Mouse (Mus musculus): ENCODE results near the gene Rcc1l. TPM values are rescaled to one million over a fixed set of nuclear protein-coding genes. Genes with fewer than 3 reads are reported as not detected.

Rcc1l gene
- polyA plus RNA-seq, 1 experiment from 2014 or later = 20.1 TPM

GRCm38 (mm10) chr5:134114981-134115380 is 61.6 kb downstream of the Rcc1l start:
- ATAC-seq (replicated peaks; ENCODE audit: insufficient number of reproducible peaks, insufficient read depth, low FRiP score, low read depth) = no peak
- WGBS = 68% methylated on average over 5 of the region's 5 CpGs
- H3K36me3 ChIP-seq = no peaks in the 10 kb centered on the region; the same call in 1 of the 2 replicates

GRCm38 (mm10) chr5:134105829-134106228 is 70.7 kb downstream of the Rcc1l start:
- WGBS = 72% methylated on average over 8 of the region's 8 CpGs
- H3K27ac ChIP-seq = no peak overlapping the region
- no peak overlapping the region for H3K9ac ChIP-seq
- H3K27me3 ChIP-seq = no peaks in the 10 kb centered on the region
- no peaks in the 10 kb centered on the region for H3K9me3 ChIP-seq (replicated peaks)
- no peak overlapping the region for H3K4me3 ChIP-seq
- H3K36me3 ChIP-seq = no peaks in the 10 kb centered on the region
- ATAC-seq (replicated peaks; ENCODE audit: insufficient number of reproducible peaks, insufficient read depth, low FRiP score, low read depth) = no peak
- no peak overlapping the region for H3K4me2 ChIP-seq
- H3K4me1 ChIP-seq (replicated peaks) = peaks cover 14% of the 10 kb centered on the region

More at GRCm38 (mm10) chr5:134114981-134115380, 61.6 kb downstream of the Rcc1l start:
- Histone ChIP-seq H3K4me1 (replicated peaks) (peaks cover 11% of the 10 kb centered on the region), H3K4me3 (no peak overlapping the region), H3K27ac (no peak overlapping the region), H3K27me3 (no peaks in the 10 kb centered on the region), H3K9me3 (replicated peaks) (no peaks in the 10 kb centered on the region), H3K9ac (no peak overlapping the region), H3K4me2 (no peak overlapping the region)

- Histone ChIP-seq H3K27ac (no peak overlapping the region), H3K9ac (no peak overlapping the region), H3K9me3 (replicated peaks) (no peaks in the 10 kb centered on the region), H3K27me3 (no peaks in the 10 kb centered on the region), H3K4me1 (replicated peaks) (peaks cover 25% of the 10 kb centered on the region), H3K36me3 (no peaks in the 10 kb centered on the region), H3K4me2 (0 out of 2 replicates have a peak overlapping the region, but pooled peaks have one; percentile 8), H3K4me3 (no peak overlapping the region)
- WGBS = 47% methylated on average over 6 of the region's 6 CpGs
- no peak for ATAC-seq (replicated peaks; ENCODE audit: insufficient number of reproducible peaks, insufficient read depth, low FRiP score, low read depth)
These were observed 73.9 kb downstream of the Rcc1l start for GRCm38 (mm10) chr5:134102720-134103119.

GRCm38 (mm10) chr5:134101883-134102282 is 74.7 kb downstream of the Rcc1l start:
- no peak overlapping the region for H3K9ac ChIP-seq
- H3K4me1 ChIP-seq (replicated peaks) = peaks cover 25% of the 10 kb centered on the region
- no peak for ATAC-seq (replicated peaks; ENCODE audit: insufficient number of reproducible peaks, insufficient read depth, low FRiP score, low read depth)
- H3K27ac ChIP-seq = no peak overlapping the region
- no peak overlapping the region for H3K4me2 ChIP-seq
- no peaks in the 10 kb centered on the region for H3K9me3 ChIP-seq (replicated peaks)
- H3K4me3 ChIP-seq = no peak overlapping the region
- 27% methylated on average over 5 of the region's 5 CpGs for WGBS
- no peaks in the 10 kb centered on the region for H3K36me3 ChIP-seq
- no peaks in the 10 kb centered on the region for H3K27me3 ChIP-seq

GRCm38 (mm10) chr5:134101322-134101721 is 75.3 kb downstream of the Rcc1l start:
- no peak overlapping the region for H3K4me2 ChIP-seq
- H3K27me3 ChIP-seq = no peaks in the 10 kb centered on the region
- H3K36me3 ChIP-seq = no peaks in the 10 kb centered on the region
- no peaks in the 10 kb centered on the region for H3K9me3 ChIP-seq (replicated peaks)
- no peak for ATAC-seq (replicated peaks; ENCODE audit: insufficient number of reproducible peaks, insufficient read depth, low FRiP score, low read depth)
- no peak overlapping the region for H3K4me3 ChIP-seq
- WGBS = 72% methylated on average over 5 of the region's 5 CpGs
- peaks cover 25% of the 10 kb centered on the region for H3K4me1 ChIP-seq (replicated peaks)
- H3K27ac ChIP-seq = no peak overlapping the region
- no peak overlapping the region for H3K9ac ChIP-seq

- Histone ChIP-seq H3K9me3 (replicated peaks) (no peaks in the 10 kb centered on the region), H3K27ac (no peak overlapping the region), H3K4me3 (peak overlapping the region; percentile 87), H3K4me2 (peak overlapping the region; percentile 97), H3K9ac (peak overlapping the region; percentile 87), H3K4me1 (replicated peaks) (peaks cover 25% of the 10 kb centered on the region), H3K27me3 (no peaks in the 10 kb centered on the region), H3K36me3 (no peaks in the 10 kb centered on the region)
- WGBS = 6% methylated on average over 16 of the region's 17 CpGs
- no peak for ATAC-seq (replicated peaks; ENCODE audit: insufficient number of reproducible peaks, insufficient read depth, low FRiP score, low read depth)
These were observed 76.3 kb downstream of the Rcc1l start for GRCm38 (mm10) chr5:134100232-134100771.

GRCm38 (mm10) chr5:134099496-134100211 is 76.9 kb downstream of the Rcc1l start, which contains the start of gene Castor2:
Gene Castor2, plus strand, starts transcription at chr5:134099711.
- H3K9me3 ChIP-seq (replicated peaks) = no peaks in the 10 kb centered on the region
- peak within 1 kb of the TSS; percentile 87 for H3K9ac ChIP-seq
- no peaks in the 10 kb centered on the region for H3K36me3 ChIP-seq
- peaks cover 25% of the 10 kb centered on the region for H3K4me1 ChIP-seq (replicated peaks)
- peak within 1 kb of the TSS; percentile 53 for H3K27ac ChIP-seq
- peak within 1 kb of the TSS; percentile 87 for H3K4me3 ChIP-seq
- peak within 1 kb of the TSS; percentile 97 for H3K4me2 ChIP-seq
- no peaks in the 10 kb centered on the region for H3K27me3 ChIP-seq
- ATAC-seq (replicated peaks; ENCODE audit: insufficient number of reproducible peaks, insufficient read depth, low FRiP score, low read depth) = peak; percentile 94
- under 1% methylated on average over 58 of the region's 58 CpGs for WGBS

- peak overlapping the region; percentile 97 for H3K4me2 ChIP-seq
- no peaks in the 10 kb centered on the region for H3K27me3 ChIP-seq
- H3K36me3 ChIP-seq = no peaks in the 10 kb centered on the region
- H3K4me1 ChIP-seq (replicated peaks) = peaks cover 25% of the 10 kb centered on the region
- H3K4me3 ChIP-seq = peak overlapping the region; percentile 87
- no peaks in the 10 kb centered on the region for H3K9me3 ChIP-seq (replicated peaks)
- H3K9ac ChIP-seq = peak overlapping the region; percentile 87
- no peak; the same call in 1 of the 2 replicates for ATAC-seq (replicated peaks; ENCODE audit: insufficient number of reproducible peaks, insufficient read depth, low FRiP score, low read depth)
- H3K27ac ChIP-seq = peak overlapping the region; percentile 26
- WGBS = 0% methylated on average over 17 of the region's 17 CpGs
These were observed 77.6 kb downstream of the Rcc1l start for GRCm38 (mm10) chr5:134098976-134099375.

- H3K27ac ChIP-seq = no peak overlapping the region
- H3K36me3 ChIP-seq = no peaks in the 10 kb centered on the region
- peaks cover 25% of the 10 kb centered on the region for H3K4me1 ChIP-seq (replicated peaks)
- peak overlapping the region; percentile 87 for H3K4me3 ChIP-seq
- H3K9ac ChIP-seq = peak overlapping the region; percentile 87
- 46% methylated on average over 13 of the region's 13 CpGs for WGBS
- no peaks in the 10 kb centered on the region for H3K27me3 ChIP-seq
- H3K4me2 ChIP-seq = peak overlapping the region; percentile 97
- H3K9me3 ChIP-seq (replicated peaks) = no peaks in the 10 kb centered on the region
- ATAC-seq (replicated peaks; ENCODE audit: insufficient number of reproducible peaks, insufficient read depth, low FRiP score, low read depth) = no peak
These were observed 78.2 kb downstream of the Rcc1l start for GRCm38 (mm10) chr5:134098341-134098902.

Measured in heart, embryonic 15.5 days (tissue).